Mouse (Mus musculus) hindbrain, embryonic 11.5 days (tissue): ENCODE data around the gene Rgs6. TPM values are rescaled to one million over a fixed set of nuclear protein-coding genes. Genes with fewer than 3 reads are reported as not detected.

Source experiments
- ATAC-seq: fragments of 200-750 bp; cut with Nextera tagmentation; 2 replicates; pipeline ENCODE4 v1.8.0; 2017; ENCODE audit warnings: mild to moderate bottlenecking, moderate TSS enrichment, moderate library complexity; ENCODE audit not compliant: low FRiP score
- DNase-seq: peaks from one replicate; pipeline ENCODE4 v3.0.0-alpha.2; 2015; ENCODE audit warnings: low spot score
- H3K27ac ChIP-seq: fragments of 300-500 bp; sonication (generic); 2 replicates; pipeline ENCODE4 v1.5.1; 2014; ENCODE audit warnings: mild to moderate bottlenecking, low read depth, low read length
- H3K27me3 ChIP-seq: fragments of 300-500 bp; sonication (generic); 2 replicates; pipeline ENCODE4 v1.6.1; 2014; ENCODE audit warnings: mild to moderate bottlenecking, low read length, moderate library complexity, mixed read lengths; ENCODE audit not compliant: control insufficient read depth, insufficient read depth
- H3K36me3 ChIP-seq: fragments of 300-500 bp; sonication (generic); 2 replicates; pipeline ENCODE4 v1.6.1; 2014; ENCODE audit warnings: mild to moderate bottlenecking, low read length, moderate library complexity, mixed read lengths; ENCODE audit not compliant: control insufficient read depth, insufficient read depth
- H3K4me1 ChIP-seq: fragments of 300-500 bp; sonication (generic); replicated peaks from 2 replicates; pipeline ENCODE4 v1.6.1; 2014; ENCODE audit warnings: low read length, mixed read lengths; ENCODE audit not compliant: control insufficient read depth, insufficient read depth
- H3K4me2 ChIP-seq: fragments of 300-500 bp; sonication (generic); replicated peaks from 2 replicates; pipeline ENCODE4 v1.6.1; 2014; ENCODE audit warnings: mild to moderate bottlenecking, low read depth, low read length
- H3K4me3 ChIP-seq: fragments of 300-500 bp; sonication (generic); 2 replicates; pipeline ENCODE4 v1.5.1; 2014; ENCODE audit warnings: low read depth, low read length
- H3K9ac ChIP-seq: fragments of 300-500 bp; sonication (generic); 2 replicates; pipeline ENCODE4 v1.6.1; 2014; ENCODE audit warnings: low read depth, low read length
- H3K9me3 ChIP-seq: fragments of 300-500 bp; sonication (generic); 2 replicates; pipeline ENCODE4 v1.6.1; 2016; ENCODE audit warnings: low read length; ENCODE audit not compliant: control insufficient read depth
- WGBS: fragments of 180-500 bp; shearing (Covaris S2); extraction: QIAGEN DNeasy Blood & Tissue Kit; methylation state at CpG from one replicate; pipeline ENCODE4 v1.1.7; 2014; 5-methylcytosine and 5-hydroxymethylcytosine counted together
- polyA plus RNA-seq: library from polyadenylated mRNA; unstranded; fragments of >200 nt; fragmentation: Nextera tagmentation; extraction: Ambion mirVana; gene quantifications from 2 replicates; pipeline ENCODE4 v1.2.1, GENCODE M21; 2014

Rgs6 gene
- polyA plus RNA-seq, 1 experiment from 2014 or later: 0.22 TPM

- ATAC-seq (no peak), DNase-seq (no peak)
- Histone ChIP-seq H3K4me3 (no peak overlapping the region), H3K36me3 (no peaks in the 10 kb centered on the region), H3K27ac (no peak overlapping the region), H3K27me3 (no peaks in the 10 kb centered on the region), H3K9ac (no peak overlapping the region), H3K4me2 (no peak overlapping the region), H3K4me1 (no peaks in the 10 kb centered on the region), H3K9me3 (no peaks in the 10 kb centered on the region)
- 93% methylated on average over 3 of the region's 3 CpGs for WGBS
Observed at GRCm38 (mm10) chr12:83145902-83146301, 557.8 kb downstream of the Rgs6 start.

- DNase-seq (no peak), ATAC-seq (no peak)
- H3K27me3 ChIP-seq: no peaks in the 10 kb centered on the region
- no peaks in the 10 kb centered on the region for H3K4me1 ChIP-seq
- H3K9ac ChIP-seq: no peak overlapping the region
- H3K9me3 ChIP-seq: no peaks in the 10 kb centered on the region
- no peak overlapping the region for H3K4me3 ChIP-seq
- H3K4me2 ChIP-seq: no peak overlapping the region
- no peak overlapping the region for H3K27ac ChIP-seq
- WGBS: 79% methylated on average over 2 of the region's 2 CpGs
- no peaks in the 10 kb centered on the region for H3K36me3 ChIP-seq
Observed at GRCm38 (mm10) chr12:83146917-83147316, 558.8 kb downstream of the Rgs6 start.

GRCm38 (mm10) chr12:83150030-83150429 is 561.9 kb downstream of the Rgs6 start:
- H3K36me3 ChIP-seq: no peaks in the 10 kb centered on the region
- no peak overlapping the region for H3K4me3 ChIP-seq
- DNase-seq: no peak
- H3K27me3 ChIP-seq: no peaks in the 10 kb centered on the region
- no peak for ATAC-seq
- H3K9me3 ChIP-seq: no peaks in the 10 kb centered on the region
- H3K4me1 ChIP-seq: no peaks in the 10 kb centered on the region
- no peak overlapping the region for H3K9ac ChIP-seq
- no peak overlapping the region for H3K4me2 ChIP-seq
- 85% methylated on average over 7 of the region's 7 CpGs for WGBS
- no peak overlapping the region for H3K27ac ChIP-seq

GRCm38 (mm10) chr12:83150813-83151212 is 562.7 kb downstream of the Rgs6 start:
- H3K4me1 ChIP-seq: no peaks in the 10 kb centered on the region
- WGBS: 93% methylated on average over 9 of the region's 9 CpGs
- H3K27me3 ChIP-seq: no peaks in the 10 kb centered on the region

GRCm38 (mm10) chr12:83151474-83151873 is 563.4 kb downstream of the Rgs6 start:
- Histone ChIP-seq H3K4me2 (no peak overlapping the region), H3K36me3 (no peaks in the 10 kb centered on the region), H3K4me3 (no peak overlapping the region), H3K27me3 (no peaks in the 10 kb centered on the region), H3K9me3 (no peaks in the 10 kb centered on the region), H3K27ac (no peak overlapping the region), H3K9ac (no peak overlapping the region), H3K4me1 (no peaks in the 10 kb centered on the region)
- DNase-seq: no peak
- 83% methylated on average over 2 of the region's 2 CpGs for WGBS
- no peak for ATAC-seq

More at GRCm38 (mm10) chr12:83150813-83151212, 562.7 kb downstream of the Rgs6 start:
- Histone ChIP-seq H3K4me2 (no peak overlapping the region), H3K27ac (no peak overlapping the region), H3K4me3 (no peak overlapping the region), H3K9me3 (no peaks in the 10 kb centered on the region), H3K36me3 (no peaks in the 10 kb centered on the region), H3K9ac (no peak overlapping the region)
- ATAC-seq: no peak
- DNase-seq: no peak

- no peak overlapping the region for H3K9ac ChIP-seq
- no peak overlapping the region for H3K27ac ChIP-seq
- H3K4me1 ChIP-seq: no peaks in the 10 kb centered on the region
- H3K27me3 ChIP-seq: no peaks in the 10 kb centered on the region
- no peaks in the 10 kb centered on the region for H3K36me3 ChIP-seq
- no peaks in the 10 kb centered on the region for H3K9me3 ChIP-seq
- WGBS: 83% methylated on average over 2 of the region's 2 CpGs
- ATAC-seq: no peak
- H3K4me3 ChIP-seq: no peak overlapping the region
- no peak for DNase-seq
- H3K4me2 ChIP-seq: no peak overlapping the region
Observed at GRCm38 (mm10) chr12:83160211-83160610, 572.1 kb downstream of the Rgs6 start.

GRCm38 (mm10) chr12:83160700-83161099 is 572.6 kb downstream of the Rgs6 start:
- H3K9ac ChIP-seq: no peak overlapping the region
- no peak for ATAC-seq
- no peak overlapping the region for H3K4me3 ChIP-seq
- WGBS: 96% methylated on average over 4 of the region's 4 CpGs
- H3K9me3 ChIP-seq: no peaks in the 10 kb centered on the region
- H3K27ac ChIP-seq: no peak overlapping the region
- no peaks in the 10 kb centered on the region for H3K27me3 ChIP-seq
- no peaks in the 10 kb centered on the region for H3K36me3 ChIP-seq
- DNase-seq: no peak
- no peaks in the 10 kb centered on the region for H3K4me1 ChIP-seq
- H3K4me2 ChIP-seq: no peak overlapping the region

- ATAC-seq (no peak), DNase-seq (no peak)
- H3K27ac ChIP-seq: no peak overlapping the region
- H3K4me1 ChIP-seq: no peaks in the 10 kb centered on the region
- H3K4me2 ChIP-seq: no peak overlapping the region
- 71% methylated on average over 5 of the region's 5 CpGs for WGBS
- no peaks in the 10 kb centered on the region for H3K9me3 ChIP-seq
- H3K27me3 ChIP-seq: no peaks in the 10 kb centered on the region
- H3K4me3 ChIP-seq: no peak overlapping the region
- H3K36me3 ChIP-seq: no peaks in the 10 kb centered on the region
- H3K9ac ChIP-seq: no peak overlapping the region
Observed at GRCm38 (mm10) chr12:83163721-83164120, 575.6 kb downstream of the Rgs6 start.

- no peaks in the 10 kb centered on the region for H3K36me3 ChIP-seq
- H3K27ac ChIP-seq: no peak overlapping the region
- no peak overlapping the region for H3K9ac ChIP-seq
- ATAC-seq (no peak), DNase-seq (no peak)
- H3K9me3 ChIP-seq: no peaks in the 10 kb centered on the region
- no peak overlapping the region for H3K4me3 ChIP-seq
- H3K27me3 ChIP-seq: no peaks in the 10 kb centered on the region
- no peak overlapping the region for H3K4me2 ChIP-seq
- WGBS: 92% methylated on average over 1 of the region's 1 CpGs
- H3K4me1 ChIP-seq: no peaks in the 10 kb centered on the region
Observed at GRCm38 (mm10) chr12:83165058-83165457, 577.0 kb downstream of the Rgs6 start.
